In genomic region chr6:124814858-124815774, GRCm38 (mm10) we compare ENCODE assay signal across 11 mouse cellular contexts. TPM values are rescaled to one million over a fixed set of nuclear protein-coding genes. Genes with fewer than 3 reads are reported as not detected.
DNase-seq lines count a peak whose midpoint lies in the region; ATAC-seq lines count a peak whose summit lies in the region.
"Had no signal": no experiment of that assay in that cellular context is flagged by ENCODE, and none has a peak within 500 bp of the region (broad histone marks: within the 10 kb centered on the region; RNA-seq: fewer than 3 reads in every experiment).

No protein-coding gene starts in this region.

- DNase-seq in forebrain, embryonic 10.5 days (ENCODE audit: extremely low spot score, low spot score), result no peak
- no peak for DNase-seq in forebrain, embryonic 11.5 days (ENCODE audit: low spot score)
- DNase-seq in lung, postnatal 36 days, result no peak
- DNase-seq in limb, embryonic 10.5 days (ENCODE audit: low spot score), result no peak
- DNase-seq in adrenal gland, postnatal 36 days, result no peak
- DNase-seq: spleen, adult 18-20 months had no signal

- peaks cover 87% of the 10 kb centered on the region for H3K36me3 ChIP-seq in forebrain, embryonic 10.5 days (replicated peaks)
- H3K36me3 ChIP-seq in forebrain, embryonic 11.5 days (ENCODE audit: control insufficient read depth, insufficient read depth, low read length), result peaks cover 24% of the 10 kb centered on the region; the same call in 1 of the 2 replicates
- peaks cover 57% of the 10 kb centered on the region for H3K36me3 ChIP-seq in lung, embryonic 15.5 days
- H3K36me3 ChIP-seq in limb, embryonic 10.5 days, result peaks cover 83% of the 10 kb centered on the region
- peaks cover 60% of the 10 kb centered on the region for H3K36me3 ChIP-seq in neural tube, embryonic 15.5 days

- H3K9me3 ChIP-seq in forebrain, embryonic 10.5 days, result no peaks in the 10 kb centered on the region
- H3K9me3 ChIP-seq in forebrain, embryonic 11.5 days (ENCODE audit: control insufficient read depth, low read length), result no peaks in the 10 kb centered on the region
- H3K9me3 ChIP-seq in lung, embryonic 15.5 days, result no peaks in the 10 kb centered on the region
- H3K9me3 ChIP-seq in limb, embryonic 10.5 days (replicated peaks), result no peaks in the 10 kb centered on the region
- no peaks in the 10 kb centered on the region for H3K9me3 ChIP-seq in neural tube, embryonic 15.5 days (replicated peaks)

- H3K4me2 ChIP-seq in forebrain, embryonic 11.5 days (ENCODE audit: low read depth, low read length, severe bottlenecking), result no peak overlapping the region
- H3K4me2 ChIP-seq in lung, embryonic 15.5 days, result peak overlapping the region; percentile 71
- peak overlapping the region; percentile 79 for H3K4me2 ChIP-seq in neural tube, embryonic 15.5 days

- H3K4me3 ChIP-seq in forebrain, embryonic 10.5 days, result peak overlapping the region; percentile 91
- H3K4me3 ChIP-seq in forebrain, embryonic 11.5 days (ENCODE audit: low read depth, low read length), result no peak overlapping the region
- no peak overlapping the region for H3K4me3 ChIP-seq in lung, embryonic 15.5 days
- H3K4me3 ChIP-seq in limb, embryonic 10.5 days, result peak overlapping the region; percentile 69; the same call in 1 of the 2 replicates
- H3K4me3 ChIP-seq in neural tube, embryonic 15.5 days (replicated peaks), result no peak overlapping the region

- WGBS in forebrain, embryonic 10.5 days, result 78% methylated on average over 9 of the region's 9 CpGs
- WGBS in forebrain, embryonic 11.5 days, result 76% methylated on average over 9 of the region's 9 CpGs
- 61% methylated on average over 9 of the region's 9 CpGs for WGBS in lung, embryonic 15.5 days
- WGBS in limb, embryonic 10.5 days, result 85% methylated on average over 9 of the region's 9 CpGs
- WGBS in neural tube, embryonic 15.5 days, result 65% methylated on average over 8 of the region's 9 CpGs

- H3K4me1 ChIP-seq in forebrain, embryonic 10.5 days, result peaks cover 49% of the 10 kb centered on the region
- H3K4me1 ChIP-seq in forebrain, embryonic 11.5 days (replicated peaks; ENCODE audit: control insufficient read depth, insufficient read depth, low read length), result peaks cover 10% of the 10 kb centered on the region; the same call in 1 of the 2 replicates
- H3K4me1 ChIP-seq in lung, embryonic 15.5 days, result peaks cover 30% of the 10 kb centered on the region
- H3K4me1 ChIP-seq in limb, embryonic 10.5 days, result peaks cover 34% of the 10 kb centered on the region
- H3K4me1 ChIP-seq in neural tube, embryonic 15.5 days, result peaks cover 34% of the 10 kb centered on the region

- peak overlapping the region; percentile 99; the same call in 1 of the 2 replicates for H3K27ac ChIP-seq in forebrain, embryonic 10.5 days
- H3K27ac ChIP-seq in forebrain, embryonic 11.5 days (ENCODE audit: low read depth, low read length), result no peak overlapping the region
- no peak overlapping the region for H3K27ac ChIP-seq in lung, embryonic 15.5 days
- H3K27ac ChIP-seq in limb, embryonic 10.5 days, result peak overlapping the region; percentile 95
- peak overlapping the region; percentile 89; the same call in 1 of the 2 replicates for H3K27ac ChIP-seq in neural tube, embryonic 15.5 days (replicated peaks)

- no peaks in the 10 kb centered on the region for H3K27me3 ChIP-seq in forebrain, embryonic 10.5 days (ENCODE audit: poor library complexity, severe bottlenecking)
- no peaks in the 10 kb centered on the region for H3K27me3 ChIP-seq in forebrain, embryonic 11.5 days (ENCODE audit: control insufficient read depth, insufficient read depth, low read length)
- no peaks in the 10 kb centered on the region for H3K27me3 ChIP-seq in lung, embryonic 15.5 days
- H3K27me3 ChIP-seq in limb, embryonic 10.5 days (ENCODE audit: low read depth, poor library complexity, severe bottlenecking), result no peaks in the 10 kb centered on the region
- H3K27me3 ChIP-seq in neural tube, embryonic 15.5 days (replicated peaks), result no peaks in the 10 kb centered on the region

- H3K9ac ChIP-seq in forebrain, embryonic 11.5 days (ENCODE audit: low read length), result no peak overlapping the region
- H3K9ac ChIP-seq in lung, embryonic 15.5 days, result no peak overlapping the region
- H3K9ac ChIP-seq in neural tube, embryonic 15.5 days (replicated peaks), result no peak overlapping the region

- ATAC-seq in forebrain, embryonic 11.5 days (replicated peaks; ENCODE audit: low FRiP score), result no peak
- no peak; the same call in 1 of the 2 replicates for ATAC-seq in lung, embryonic 15.5 days (ENCODE audit: borderline replicate concordance, extremely low read depth, low FRiP score, low TSS enrichment)
- no peak for ATAC-seq in neural tube, embryonic 15.5 days (ENCODE audit: low FRiP score)
- ATAC-seq in megakaryocyte, adult 5-6 weeks (ENCODE audit: poor library complexity, severe bottlenecking), result no peak

RNA-seq across cellular contexts. Expression of gene Tpi1, which starts 1.0 kb away (rescaled TPM):
- 1,048 and 1,068 TPM in 2 replicates for polyA plus RNA-seq in forebrain, embryonic 10.5 days (2016; fragmentation: Nextera tagmentation; extraction: Ambion mirVana)
- polyA plus RNA-seq in forebrain, embryonic 11.5 days (2014; fragmentation: Nextera tagmentation; extraction: Ambion mirVana), result 875 and 885 TPM in 2 replicates
- 712 and 746 TPM in 2 replicates for polyA plus RNA-seq in lung, embryonic 15.5 days (2015; fragmentation: Nextera tagmentation; extraction: Ambion mirVana)
- 831 and 927 TPM in 2 replicates for polyA plus RNA-seq in limb, embryonic 10.5 days (2016; fragmentation: Nextera tagmentation; extraction: Ambion mirVana)
- 481 and 545 TPM in 2 replicates for polyA plus RNA-seq in neural tube, embryonic 15.5 days (2015; fragmentation: Nextera tagmentation; extraction: Ambion mirVana)
- 100 to 1,000 TPM; 406 to 411 TPM for total RNA-seq in adrenal gland, postnatal 36 days (2021)
- 134 and 144 TPM in 2 replicates for total RNA-seq in megakaryocyte, adult 5-6 weeks (2015)
- total RNA-seq in megakaryocyte, adult 5-6 weeks (2017), result 93.8 and 113 TPM in 2 replicates

RNA-seq across cellular contexts. Expression of gene Spsb2, which starts 6.7 kb away (rescaled TPM):
- polyA plus RNA-seq in forebrain, embryonic 10.5 days (2016; fragmentation: Nextera tagmentation; extraction: Ambion mirVana), result 7.4 and 8.9 TPM in 2 replicates
- polyA plus RNA-seq in forebrain, embryonic 11.5 days (2014; fragmentation: Nextera tagmentation; extraction: Ambion mirVana), result 7.5 and 8.4 TPM in 2 replicates
- polyA plus RNA-seq in lung, embryonic 15.5 days (2015; fragmentation: Nextera tagmentation; extraction: Ambion mirVana), result 11.6 and 12.7 TPM in 2 replicates
- polyA plus RNA-seq in limb, embryonic 10.5 days (2016; fragmentation: Nextera tagmentation; extraction: Ambion mirVana), result 4.7 and 6.9 TPM in 2 replicates
- 7.9 and 9.2 TPM in 2 replicates for polyA plus RNA-seq in neural tube, embryonic 15.5 days (2015; fragmentation: Nextera tagmentation; extraction: Ambion mirVana)
- total RNA-seq in adrenal gland, postnatal 36 days (2021), result 10 to 100 TPM; 16.9 to 25.4 TPM
- total RNA-seq in megakaryocyte, adult 5-6 weeks (2015), result 5.1 and 8.0 TPM in 2 replicates
- total RNA-seq in megakaryocyte, adult 5-6 weeks (2017), result 10.3 and 14.0 TPM in 2 replicates

RNA-seq across cellular contexts. Expression of gene Usp5, which starts 14.2 kb away (rescaled TPM):
- 214 and 215 TPM in 2 replicates for polyA plus RNA-seq in forebrain, embryonic 10.5 days (2016; fragmentation: Nextera tagmentation; extraction: Ambion mirVana)
- polyA plus RNA-seq in forebrain, embryonic 11.5 days (2014; fragmentation: Nextera tagmentation; extraction: Ambion mirVana), result 182 and 184 TPM in 2 replicates
- 149 and 152 TPM in 2 replicates for polyA plus RNA-seq in lung, embryonic 15.5 days (2015; fragmentation: Nextera tagmentation; extraction: Ambion mirVana)
- 200 and 209 TPM in 2 replicates for polyA plus RNA-seq in limb, embryonic 10.5 days (2016; fragmentation: Nextera tagmentation; extraction: Ambion mirVana)
- polyA plus RNA-seq in neural tube, embryonic 15.5 days (2015; fragmentation: Nextera tagmentation; extraction: Ambion mirVana), result 190 and 199 TPM in 2 replicates
- total RNA-seq in adrenal gland, postnatal 36 days (2021), result 100 to 1,000 TPM; 120 to 126 TPM
- 31.8 and 32.7 TPM in 2 replicates for total RNA-seq in megakaryocyte, adult 5-6 weeks (2015)
- total RNA-seq in megakaryocyte, adult 5-6 weeks (2017), result 56.3 and 58.5 TPM in 2 replicates

RNA-seq across cellular contexts. Expression of gene Cdca3, which starts 14.2 kb away (rescaled TPM):
- polyA plus RNA-seq in forebrain, embryonic 10.5 days (2016; fragmentation: Nextera tagmentation; extraction: Ambion mirVana), result 271 and 298 TPM in 2 replicates
- 276 and 307 TPM in 2 replicates for polyA plus RNA-seq in forebrain, embryonic 11.5 days (2014; fragmentation: Nextera tagmentation; extraction: Ambion mirVana)
- polyA plus RNA-seq in lung, embryonic 15.5 days (2015; fragmentation: Nextera tagmentation; extraction: Ambion mirVana), result 188 and 197 TPM in 2 replicates
- 243 and 250 TPM in 2 replicates for polyA plus RNA-seq in limb, embryonic 10.5 days (2016; fragmentation: Nextera tagmentation; extraction: Ambion mirVana)
- 23.7 and 52.8 TPM in 2 replicates for polyA plus RNA-seq in neural tube, embryonic 15.5 days (2015; fragmentation: Nextera tagmentation; extraction: Ambion mirVana)
- 1 to 10 TPM; 5.9 to 9.2 TPM for total RNA-seq in adrenal gland, postnatal 36 days (2021)
- 160 and 180 TPM in 2 replicates for total RNA-seq in megakaryocyte, adult 5-6 weeks (2015)
- 168 and 185 TPM in 2 replicates for total RNA-seq in megakaryocyte, adult 5-6 weeks (2017)

RNA-seq across cellular contexts. Expression of gene Gnb3, which starts 25.0 kb away (rescaled TPM):
- polyA plus RNA-seq in forebrain, embryonic 10.5 days (2016; fragmentation: Nextera tagmentation; extraction: Ambion mirVana), result 0.32 and 0.42 TPM in 2 replicates
- 0.71 and 1.1 TPM in 2 replicates for polyA plus RNA-seq in forebrain, embryonic 11.5 days (2014; fragmentation: Nextera tagmentation; extraction: Ambion mirVana)
- 0.38 and 1.1 TPM in 2 replicates for polyA plus RNA-seq in lung, embryonic 15.5 days (2015; fragmentation: Nextera tagmentation; extraction: Ambion mirVana)
- 0.34 and 0.35 TPM in 2 replicates for polyA plus RNA-seq in limb, embryonic 10.5 days (2016; fragmentation: Nextera tagmentation; extraction: Ambion mirVana)
- polyA plus RNA-seq in neural tube, embryonic 15.5 days (2015; fragmentation: Nextera tagmentation; extraction: Ambion mirVana), result 0.69 and 0.70 TPM in 2 replicates
- 1 to 10 TPM; 6.2 to 8.1 TPM for total RNA-seq in adrenal gland, postnatal 36 days (2021)
- not detected in 2 replicates for total RNA-seq in megakaryocyte, adult 5-6 weeks (2015)
- total RNA-seq in megakaryocyte, adult 5-6 weeks (2017), result not detected in 2 replicates
- total RNA-seq: liver, adult 2 months had no signal
- polyA plus RNA-seq: C2C12; liver, adult 2 months had no signal

Comparison
In these comparisons a context has a peak if more than half of its experiments do, and no peak if none do; other contexts are left out.
1. H3K27ac ChIP-seq: peak in forebrain, embryonic 10.5 days (single experiment), limb, embryonic 10.5 days (single experiment) and neural tube, embryonic 15.5 days (single experiment); none in forebrain, embryonic 11.5 days (single experiment) and lung, embryonic 15.5 days (single experiment).
2. H3K4me3 ChIP-seq: peak in forebrain, embryonic 10.5 days (single experiment) and limb, embryonic 10.5 days (single experiment); none in forebrain, embryonic 11.5 days (single experiment), lung, embryonic 15.5 days (single experiment) and neural tube, embryonic 15.5 days (single experiment).